Mouse (Mus musculus) natural killer cell, adult 2 months (primary cell): ENCODE data around the gene Zfp740.
A peak's percentile ranks its signal among the peaks of the same experiment; 100 is the strongest.
"Not testable (repeated sequence)": the region's sequence is repeated elsewhere in the genome, so short reads cannot be mapped to it uniquely, and the experiment has no call there.

Experiments used
- DNase-seq, 2 experiments: peaks; one replicate each; pipeline ENCODE4 v3.0.0; 2022; ENCODE audit warnings: low spot score in 2 of 2

Gene Zfp740

DNA sequence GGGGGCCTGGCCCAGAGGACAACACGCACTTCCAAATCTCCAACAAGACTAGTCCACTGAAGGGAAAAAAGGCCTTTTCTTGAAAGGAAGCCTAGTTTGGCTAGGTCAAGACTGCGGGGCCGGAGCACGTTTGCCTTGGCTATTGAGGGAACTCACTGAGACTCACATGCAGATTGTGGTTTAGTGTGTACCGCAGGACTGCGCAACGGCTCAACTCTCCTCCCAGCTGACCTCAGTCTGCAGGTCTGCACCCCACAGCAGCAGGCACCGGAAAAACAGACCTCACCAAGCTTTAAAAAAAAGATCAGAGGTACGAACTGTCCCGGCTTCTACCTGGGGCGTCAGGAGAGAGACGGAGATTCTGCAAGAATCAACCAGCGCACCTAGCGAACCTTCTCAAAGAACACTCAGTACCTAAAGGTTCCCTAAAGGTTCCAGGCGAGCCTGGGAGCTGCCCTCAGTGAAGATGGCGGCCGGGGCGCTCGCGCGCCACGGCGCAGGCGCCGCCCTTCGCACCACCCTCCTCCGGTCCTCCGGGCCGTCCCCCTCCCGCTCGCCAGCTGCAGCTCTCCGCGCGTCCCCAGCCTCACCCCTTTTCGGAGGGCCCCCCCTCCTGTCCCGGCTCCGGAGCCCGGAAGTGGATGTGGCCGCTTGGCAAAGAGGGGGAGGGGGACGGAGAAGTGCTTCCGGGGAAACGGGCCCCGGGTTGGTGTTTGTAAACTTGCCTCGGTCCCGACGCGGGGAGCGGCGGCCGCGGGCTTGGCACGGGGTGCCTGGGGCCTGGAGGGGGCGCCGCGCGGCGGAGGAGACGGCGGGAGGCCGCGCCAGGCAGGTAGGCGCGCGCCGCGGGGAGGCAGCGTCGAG is at the start of gene Zfp740:
Zfp740 (plus strand) TSS at position 279 of the 864 bp plus-strand sequence.
- DNase-seq, result peak; percentile 83 to 90

DNA sequence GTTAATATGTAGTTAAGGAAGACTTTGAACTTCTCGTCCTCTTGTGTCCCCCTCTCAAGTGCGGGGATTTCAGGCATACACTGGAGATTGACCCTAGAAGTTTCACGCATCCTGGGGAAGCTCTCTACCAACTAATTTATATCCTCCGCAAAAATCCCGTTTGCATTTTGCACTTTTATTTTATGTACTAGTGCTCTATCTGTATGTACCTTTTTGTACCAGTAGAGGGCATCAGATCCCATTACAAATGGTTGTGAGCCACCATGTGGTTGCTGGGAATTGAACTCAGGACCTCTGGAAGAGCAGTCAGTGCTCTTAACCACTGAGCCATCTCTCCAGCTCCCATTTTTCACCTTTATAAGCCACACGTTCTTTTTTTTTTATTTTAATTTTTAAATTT is 48.0 kb upstream of the Zfp740 start:
- not testable (repeated sequence) for DNase-seq

DNA sequence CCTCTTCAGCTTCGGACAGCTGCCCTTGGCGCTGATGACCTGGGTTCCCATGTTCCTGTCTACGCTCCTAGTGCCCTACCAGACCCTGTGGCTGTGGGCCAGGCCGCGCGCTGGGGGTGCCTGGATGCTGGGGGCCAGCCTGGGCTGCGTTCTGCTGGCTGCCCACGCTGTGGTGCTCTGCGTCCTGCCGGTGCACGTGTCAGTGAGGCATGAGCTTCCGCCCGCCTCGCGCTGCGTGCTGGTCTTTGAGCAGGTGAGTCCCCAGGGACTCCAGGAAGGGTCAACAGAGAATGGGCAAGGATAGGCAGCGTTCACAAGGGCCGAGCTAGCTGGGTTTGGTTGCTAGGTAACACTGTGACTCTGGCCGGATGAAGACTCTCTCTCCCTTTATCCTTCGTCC is 46.2 kb upstream of the Zfp740 start:
- DNase-seq, result no peak

DNA sequence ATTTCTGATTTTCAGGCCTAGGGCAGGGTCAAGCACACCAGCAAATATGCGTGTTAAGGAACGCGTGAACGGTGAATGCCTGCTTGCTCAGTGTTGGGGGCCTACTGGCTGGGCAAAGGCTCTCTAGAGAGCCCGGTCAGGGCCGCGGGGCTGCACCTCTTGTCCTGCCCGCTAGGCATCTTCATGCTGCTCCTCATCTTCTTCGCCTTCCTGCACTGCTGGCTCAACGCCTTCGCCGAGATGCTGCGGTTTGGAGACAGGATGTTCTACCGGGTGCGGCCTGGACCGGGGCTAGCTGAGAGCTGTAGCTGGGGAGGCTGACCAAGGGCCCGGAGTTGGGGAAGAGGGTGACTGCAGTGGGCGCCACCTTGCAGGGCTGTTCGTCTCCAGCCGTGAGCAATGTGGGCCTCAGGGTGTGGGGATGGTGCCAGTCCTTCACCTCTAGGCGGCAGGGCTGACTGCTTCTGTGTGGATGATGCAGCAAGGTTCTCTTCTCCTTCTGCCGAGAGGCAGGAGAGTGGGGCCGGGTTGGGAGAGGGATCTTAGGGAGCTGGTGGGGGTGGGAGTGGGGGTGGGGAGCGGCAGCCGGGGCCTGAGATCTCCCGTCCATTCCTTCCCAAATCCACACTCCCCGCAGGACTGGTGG is 42.5 kb upstream of the Zfp740 start:
- DNase-seq, result peak; percentile 25 to 53

DNA sequence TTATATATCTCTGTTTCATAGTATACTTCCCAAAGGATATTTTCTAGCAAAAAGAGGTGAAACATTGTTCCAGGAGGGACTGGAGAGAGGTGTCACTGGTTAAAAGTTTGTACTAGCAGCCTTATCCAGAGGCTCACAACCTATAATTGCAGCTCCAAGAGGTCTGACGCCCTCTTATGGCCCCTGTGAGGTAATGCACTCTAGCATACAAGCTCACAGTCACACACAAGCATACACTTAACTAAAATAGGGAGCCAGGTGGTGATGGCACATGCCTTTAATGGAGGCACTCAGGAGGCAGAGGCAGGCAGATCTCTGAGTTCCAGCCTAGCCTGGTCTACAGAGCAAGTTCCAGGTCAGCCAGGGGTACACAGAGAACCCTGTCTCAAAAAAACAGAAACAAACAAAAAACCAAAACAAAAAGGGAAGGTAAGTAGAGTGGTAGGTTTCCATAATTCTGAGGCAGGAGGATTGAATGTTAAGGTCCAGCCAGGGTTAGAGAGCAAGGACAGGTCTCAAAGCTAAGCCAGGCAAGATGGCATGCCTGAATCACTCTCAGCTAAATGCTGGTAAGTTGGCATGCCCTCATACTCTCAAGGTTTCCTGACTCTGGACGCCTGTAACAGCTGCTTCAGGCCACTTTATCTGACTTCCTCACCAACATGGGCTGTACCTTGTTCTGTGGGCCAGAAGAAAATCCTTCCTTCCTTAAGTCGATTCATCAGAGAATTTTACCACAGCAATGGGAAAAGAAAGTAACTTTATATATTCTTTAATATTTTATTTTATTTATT is 39.0 kb upstream of the Zfp740 start:
- no peak for DNase-seq

DNA sequence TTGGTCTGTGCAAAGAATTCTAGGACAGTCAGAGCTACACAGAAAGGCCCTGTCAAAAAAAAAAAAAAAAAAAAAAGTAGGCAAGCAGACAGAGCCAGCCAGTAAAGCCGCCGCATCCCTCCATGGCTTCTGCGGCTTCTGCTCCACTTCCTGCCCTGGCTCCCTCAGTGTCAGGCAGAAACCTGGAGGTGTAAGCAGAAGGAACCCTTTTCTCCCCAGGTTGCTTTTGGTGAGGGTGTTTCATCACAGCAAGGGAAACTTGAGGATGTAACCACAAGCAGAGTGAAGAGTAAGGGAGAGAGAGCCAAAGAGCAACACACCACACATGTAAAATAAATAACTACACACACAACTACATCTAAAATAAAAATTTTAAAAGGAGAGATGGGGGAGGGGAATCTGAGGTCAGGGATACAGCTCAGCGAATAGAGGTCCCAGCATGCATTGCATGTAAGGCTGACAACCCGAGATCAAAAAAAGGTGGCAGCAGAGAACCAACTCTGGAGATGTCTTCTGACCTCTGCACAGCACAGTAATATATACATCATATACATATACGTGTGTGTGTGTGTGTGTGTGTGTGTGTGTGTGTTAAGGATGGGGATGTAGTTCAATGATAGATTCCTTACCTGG is 37.5 kb upstream of the Zfp740 start:
- no peak for DNase-seq

DNA sequence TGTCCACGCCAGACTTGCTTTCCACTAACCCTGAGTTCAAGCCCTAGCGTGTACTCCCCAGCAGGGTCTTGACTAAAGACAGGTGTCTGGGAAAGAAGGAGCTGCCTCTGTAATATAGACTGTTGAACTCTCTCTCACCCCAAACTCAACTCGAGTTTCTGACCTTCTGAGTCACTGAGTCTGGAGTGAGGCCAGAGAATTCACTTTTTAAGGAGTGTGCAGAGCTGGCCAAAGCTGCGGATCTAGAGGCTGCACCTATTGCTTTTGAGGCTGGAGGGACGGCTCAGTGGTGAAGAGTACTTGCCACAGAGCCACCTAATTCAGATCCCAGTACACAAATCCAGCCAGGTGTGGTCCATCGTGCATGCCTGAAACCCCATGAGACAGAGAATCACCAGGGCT is 35.4 kb upstream of the Zfp740 start:
- no peak for DNase-seq

DNA sequence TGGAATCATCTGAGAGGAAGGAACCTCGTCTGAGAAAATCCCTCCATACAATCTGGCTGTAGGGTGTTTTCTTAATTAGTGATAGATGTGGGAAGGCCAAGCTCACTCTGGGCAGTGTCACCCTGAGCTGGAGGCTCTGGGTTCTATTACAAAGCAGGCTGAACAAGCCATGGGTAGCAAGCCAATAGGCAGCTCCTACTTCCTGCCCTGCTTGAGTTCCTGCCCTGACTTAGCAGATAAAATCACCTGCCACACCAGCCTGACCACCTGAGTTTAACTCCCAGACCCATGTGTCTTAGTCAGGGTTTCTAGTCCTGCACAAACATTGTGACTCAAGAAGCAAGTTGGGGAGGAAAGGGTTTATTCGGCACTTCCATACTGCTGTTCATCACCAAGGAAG is 34.0 kb upstream of the Zfp740 start:
- no peak for DNase-seq

DNA sequence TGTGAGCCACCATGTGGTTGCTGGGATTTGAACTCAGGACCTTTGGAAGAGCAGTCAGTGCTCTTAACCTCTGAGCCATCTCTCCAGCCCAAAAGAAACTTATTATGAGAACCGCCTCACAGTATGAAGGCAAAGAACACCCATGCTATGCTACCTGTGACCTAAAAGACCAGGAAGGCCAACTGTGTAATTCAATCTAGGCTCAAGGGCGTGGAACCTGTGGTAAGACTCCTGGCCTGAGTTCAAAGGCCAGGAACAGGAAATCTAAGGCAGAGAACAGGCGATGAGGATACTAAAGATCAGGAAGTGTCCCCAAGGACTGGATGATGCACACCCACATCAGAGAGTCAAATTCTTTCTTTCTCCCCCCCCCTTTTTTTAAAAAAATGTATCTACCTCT is 29.5 kb upstream of the Zfp740 start:
- DNase-seq, result no peak

DNA sequence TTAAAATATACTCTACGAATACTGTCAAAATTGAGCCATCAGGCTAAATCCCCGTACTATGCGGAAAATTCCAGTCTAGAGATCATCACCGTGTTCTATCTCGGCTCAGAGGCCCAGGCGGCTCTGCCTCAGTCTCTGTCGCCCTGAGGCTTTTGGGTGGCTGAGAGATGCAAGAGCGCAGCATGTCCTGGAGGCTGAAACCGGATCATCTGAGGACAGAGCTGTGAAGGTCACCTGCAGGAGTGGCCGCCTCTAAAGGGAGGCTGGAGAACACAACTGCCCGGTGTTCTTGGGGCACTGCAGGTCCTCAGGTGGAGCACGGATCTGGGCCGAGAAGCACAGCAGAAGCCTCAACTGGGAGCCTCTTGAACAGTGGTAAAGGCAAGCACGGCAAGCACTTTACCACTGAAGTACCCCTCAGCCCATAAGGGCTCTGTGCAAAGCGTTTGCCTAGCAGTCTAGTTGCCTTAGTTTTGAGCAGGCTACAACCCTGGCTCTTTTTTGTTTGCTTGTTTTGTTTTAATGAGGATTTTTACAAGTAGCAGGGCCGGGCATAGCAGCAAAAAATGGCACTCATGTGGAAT is 27.2 kb upstream of the Zfp740 start:
- no peak for DNase-seq

DNA sequence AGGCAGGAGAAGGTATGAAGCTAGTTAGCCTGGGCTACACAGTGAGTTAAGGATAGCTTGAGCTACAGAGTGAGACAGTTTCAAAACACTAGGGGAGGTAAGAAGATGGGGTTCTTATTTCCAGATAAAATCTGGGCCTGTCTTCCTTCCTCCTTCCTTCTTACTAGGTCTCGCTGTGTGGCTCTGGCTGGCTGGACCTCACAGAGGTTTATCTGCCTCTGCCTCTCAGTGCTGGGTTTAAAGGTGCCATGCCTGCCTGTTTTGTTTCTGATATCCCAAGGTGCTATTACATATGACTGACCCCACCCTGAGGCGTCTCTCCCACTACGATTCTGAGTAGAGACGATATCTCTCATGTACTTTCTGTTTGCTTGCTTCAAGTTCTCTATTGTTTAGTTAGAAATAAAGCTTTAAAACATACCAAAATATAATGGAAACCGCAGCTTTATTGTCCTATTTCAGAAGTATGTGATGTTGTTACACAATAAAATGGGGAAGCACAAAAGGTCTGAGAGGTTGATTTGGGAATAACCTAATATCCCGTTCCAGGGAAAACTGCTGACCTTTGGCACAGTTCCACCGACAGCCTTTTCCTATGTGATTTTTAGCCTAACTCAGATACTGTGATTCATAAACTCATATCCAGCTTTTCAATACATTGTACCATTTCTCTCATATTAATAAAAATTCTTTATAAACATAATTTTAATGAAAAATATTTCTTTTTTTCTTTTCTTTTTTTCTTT is 26.3 kb upstream of the Zfp740 start:
- DNase-seq, result no peak

DNA sequence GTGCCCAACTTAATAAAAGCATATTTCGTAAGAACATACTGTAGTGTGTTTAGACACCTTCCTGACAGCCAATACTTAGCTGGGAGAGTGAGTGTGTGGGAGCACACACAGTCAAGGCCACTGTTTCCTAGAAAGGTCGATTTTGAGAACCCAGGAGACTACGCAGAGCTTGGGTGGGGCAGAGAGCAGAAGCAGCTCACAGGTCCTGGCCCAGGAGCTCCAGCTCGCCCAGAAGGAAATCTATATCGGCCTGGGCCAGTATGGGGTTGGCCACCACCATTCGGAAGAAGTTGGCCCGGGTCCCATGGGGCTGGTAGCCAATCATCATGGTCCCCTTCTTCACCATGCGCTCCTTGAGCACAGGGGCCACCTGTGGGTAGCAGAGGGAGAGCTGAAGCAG is 25.6 kb upstream of the Zfp740 start:
- DNase-seq, result no peak

DNA sequence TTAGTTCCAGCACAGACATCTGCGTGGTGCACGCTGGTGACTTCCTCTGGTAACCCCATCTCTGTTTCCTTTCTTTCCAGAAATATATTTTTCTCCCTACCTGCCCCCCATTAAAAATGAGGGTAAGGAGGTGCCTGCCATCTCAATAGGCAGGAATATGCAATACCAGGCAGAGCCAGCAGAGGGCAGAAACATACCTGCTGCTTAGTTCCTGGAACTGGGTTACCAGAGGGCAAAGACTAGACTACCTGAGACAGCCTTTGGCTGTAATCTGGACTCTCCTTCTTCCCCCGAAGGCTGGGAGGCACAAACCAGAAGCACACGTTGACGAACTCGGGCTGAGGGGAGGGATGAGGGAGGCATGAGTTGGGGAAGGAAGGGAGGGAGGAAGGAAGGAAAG is 24.8 kb upstream of the Zfp740 start:
- DNase-seq, result peak; percentile 79 to 81

DNA sequence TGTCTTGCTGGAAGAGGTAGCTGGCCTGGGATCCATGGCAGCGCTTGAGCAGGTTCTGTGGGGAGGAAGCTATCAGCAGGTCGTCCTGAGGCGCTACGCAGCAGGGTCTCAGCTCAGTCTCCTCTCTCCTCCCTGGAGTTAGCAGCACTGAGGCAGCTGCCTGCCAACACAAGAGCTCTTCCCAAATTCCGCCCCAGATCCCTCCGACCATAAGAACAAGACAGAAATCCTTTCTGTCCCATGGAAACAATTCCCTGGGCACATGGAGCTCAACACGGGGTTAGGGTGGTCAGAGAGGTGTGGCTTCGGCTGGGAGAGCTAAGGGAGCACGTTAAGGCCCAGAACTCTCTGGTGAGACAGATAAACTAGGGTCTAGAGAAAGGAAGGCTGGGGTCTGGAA is 23.9 kb upstream of the Zfp740 start:
- DNase-seq, result no peak

DNA sequence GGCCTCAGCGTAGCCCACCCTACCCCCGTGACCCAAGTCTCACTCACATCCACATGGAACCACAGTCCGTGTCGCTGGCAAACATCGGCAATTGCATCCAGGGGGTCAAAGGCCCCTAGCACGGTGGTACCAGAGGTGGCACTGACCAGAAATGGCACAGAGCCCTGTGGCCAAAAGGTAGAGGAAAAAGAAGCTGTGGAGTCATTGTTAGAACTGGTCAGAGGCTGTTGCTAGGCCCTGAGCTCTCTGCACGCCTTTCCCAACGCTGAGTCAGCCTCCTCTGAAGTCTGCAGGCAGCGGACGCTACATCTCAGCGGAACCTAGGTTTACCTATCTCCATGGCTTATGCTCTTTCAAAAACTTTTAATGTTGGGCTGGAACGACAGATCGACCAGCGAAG is 23.1 kb upstream of the Zfp740 start:
- DNase-seq, result no peak

DNA sequence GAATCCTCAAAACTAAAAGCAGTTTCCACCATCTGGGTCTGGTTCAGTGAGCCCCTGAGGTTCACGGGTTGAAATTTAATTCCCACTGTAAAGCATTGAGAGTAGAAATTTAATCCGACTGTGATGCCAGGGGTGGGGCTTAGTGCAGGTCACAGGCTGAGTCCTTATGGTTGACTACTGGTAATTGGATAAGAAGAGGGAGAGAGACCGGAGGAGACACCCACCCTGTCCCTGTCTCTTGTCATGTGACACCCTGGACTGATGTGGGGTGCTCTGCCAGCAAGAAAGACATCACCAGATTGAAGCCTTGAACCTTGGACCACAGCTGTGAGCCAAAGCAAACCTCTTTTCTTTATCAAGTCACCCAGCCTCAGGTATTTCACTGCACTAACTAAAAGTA is 20.0 kb upstream of the Zfp740 start:
- DNase-seq, result no peak

DNA sequence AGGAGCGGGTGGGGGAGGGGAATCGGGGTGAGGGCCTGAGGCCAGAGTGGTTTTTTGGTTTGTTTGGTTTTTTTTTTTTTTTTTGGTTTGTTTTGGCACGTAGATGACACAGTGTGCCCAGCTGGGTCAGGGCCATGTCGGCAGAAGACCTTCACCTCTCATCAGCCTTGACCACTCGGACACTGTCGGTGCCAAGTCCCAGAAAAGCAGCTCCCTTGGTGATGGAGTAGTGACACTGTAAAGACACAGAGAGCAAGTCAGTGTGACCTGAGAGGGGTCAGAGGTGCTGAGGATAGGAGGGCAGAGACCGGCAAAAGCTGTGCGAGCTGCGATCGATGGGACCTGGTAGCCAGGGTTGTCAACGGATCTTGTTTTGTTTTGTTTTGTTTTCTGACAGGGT is 16.8 kb upstream of the Zfp740 start:
- no peak for DNase-seq

DNA sequence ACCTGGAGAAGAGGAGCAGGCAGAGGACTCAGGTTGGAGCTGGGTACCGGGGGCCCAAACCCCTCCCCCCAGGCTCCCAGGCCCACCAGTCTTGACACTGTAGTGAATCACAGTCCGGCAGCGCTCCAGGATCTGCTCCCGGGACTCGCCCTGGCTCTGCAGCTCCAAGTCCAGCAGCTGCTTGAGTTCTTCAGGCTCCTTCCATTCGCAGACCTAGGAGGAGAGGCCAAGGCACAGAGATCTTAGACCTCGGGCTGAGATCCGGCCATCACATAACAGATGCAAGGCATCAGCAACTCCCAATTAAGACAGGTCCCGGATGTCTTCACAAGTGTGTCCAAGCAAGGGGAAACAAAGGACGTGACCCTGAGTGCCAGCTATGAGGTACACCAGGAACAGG is 15.0 kb upstream of the Zfp740 start:
- DNase-seq, result no peak

DNA sequence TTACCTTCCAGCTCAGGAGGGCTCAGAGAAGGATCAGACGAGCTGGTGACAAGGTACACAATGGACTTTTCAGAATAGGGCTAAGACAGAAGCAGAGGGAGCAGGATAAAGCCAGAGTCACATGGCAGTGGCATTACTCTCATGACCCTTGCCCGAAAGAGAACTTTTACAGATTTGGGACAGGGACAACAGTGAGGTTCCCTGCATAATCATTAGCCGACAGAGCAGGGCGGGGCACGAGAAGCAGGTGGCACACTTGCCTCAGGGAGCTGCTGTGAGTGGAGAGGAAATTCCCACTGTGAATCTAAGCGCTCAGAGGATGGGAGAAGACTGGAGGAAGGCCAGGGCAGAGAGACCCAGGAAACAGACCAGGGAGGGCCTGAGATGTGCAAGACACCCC is 14.2 kb upstream of the Zfp740 start:
- no peak for DNase-seq

DNA sequence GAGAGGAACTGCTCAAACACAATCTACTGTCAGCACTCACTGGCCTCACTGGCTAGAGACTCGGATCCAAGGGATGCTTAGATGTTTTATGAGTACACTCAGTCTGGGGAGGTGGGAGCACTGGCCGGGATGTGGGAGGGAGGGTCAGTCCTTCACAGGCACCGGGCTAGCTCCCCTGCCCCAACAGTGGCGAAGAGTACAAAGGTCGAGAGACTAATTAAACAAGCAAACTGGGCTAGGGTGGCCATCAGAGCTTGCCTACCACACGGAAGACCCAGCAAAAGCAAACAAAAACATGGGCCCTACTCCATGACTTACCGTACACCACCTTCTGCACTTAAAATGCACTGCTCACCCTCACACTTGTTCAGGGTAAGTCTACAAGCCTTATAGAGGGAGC is 11.3 kb upstream of the Zfp740 start:
- DNase-seq, result no peak

DNA sequence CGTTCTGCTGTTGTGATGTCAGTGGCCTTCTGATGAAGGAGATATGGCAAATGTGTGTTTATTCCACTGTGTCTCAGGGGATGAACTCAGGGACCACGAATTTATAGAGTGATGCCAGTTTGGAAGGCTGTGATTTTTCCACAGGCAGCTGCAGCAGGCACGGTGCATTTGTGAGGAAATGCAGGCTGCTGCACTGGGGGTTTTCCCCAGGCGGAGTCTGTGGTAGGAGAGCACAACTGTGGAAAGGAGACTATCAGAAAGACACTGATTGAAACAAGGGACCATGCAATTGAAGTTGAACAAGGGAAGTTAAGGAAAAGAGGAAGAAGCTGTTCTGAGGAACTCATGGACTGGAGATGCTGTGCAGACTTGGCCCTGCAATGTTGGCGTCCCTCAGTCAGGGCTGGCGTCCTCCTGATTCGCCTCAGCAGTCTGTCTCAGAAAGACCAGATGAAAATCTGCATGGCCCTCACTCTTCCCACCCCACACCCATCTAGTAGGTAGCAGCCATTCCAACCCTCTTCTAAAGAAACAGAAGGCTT is 10.7 kb upstream of the Zfp740 start:
- DNase-seq, result no peak
